ENCODE assay signal across 8 mouse cellular contexts in the genomic region with DNA sequence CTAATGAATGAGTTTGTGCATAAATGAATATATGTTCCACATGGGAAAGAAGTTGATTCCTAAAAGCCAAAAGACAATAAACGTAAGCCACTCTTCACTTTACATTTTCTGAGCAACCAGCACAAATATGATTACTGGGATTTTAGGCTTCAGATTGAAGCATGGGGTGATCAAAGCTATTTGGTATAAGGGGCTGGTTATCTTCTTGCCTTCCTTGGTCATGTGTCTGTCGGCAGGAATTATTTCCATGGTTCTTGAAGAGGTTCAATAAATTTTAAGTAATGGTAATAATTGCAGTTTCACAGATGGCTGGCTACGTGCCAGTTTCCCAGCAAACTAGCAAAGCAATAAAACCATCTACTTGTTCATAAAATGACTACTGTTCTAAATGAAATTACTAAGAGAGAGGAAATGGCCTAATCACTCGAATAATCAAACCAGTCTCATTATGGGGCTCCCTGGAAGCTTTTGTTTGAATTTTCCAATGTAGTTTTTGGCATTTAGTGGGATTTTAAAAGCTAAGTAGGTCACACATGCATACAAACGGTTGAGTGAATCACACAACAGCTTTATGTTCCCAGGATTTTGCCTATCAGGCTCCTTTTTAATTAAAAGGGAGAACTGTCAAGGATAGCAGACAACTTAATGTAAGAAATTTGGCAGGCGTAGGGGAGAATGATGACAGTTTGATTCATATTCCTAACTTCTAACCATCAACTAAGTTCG.
DNase-seq lines count a peak whose midpoint lies in the region; ATAC-seq and TF ChIP-seq lines count a peak whose summit lies in the region.

No protein-coding gene starts in this region.

- no peaks in the 10 kb centered on the region for H3K36me3 ChIP-seq in kidney, adult 2 months (ENCODE audit: control insufficient read depth, insufficient read depth, low read length)
- no peaks in the 10 kb centered on the region for H3K36me3 ChIP-seq in neural tube, embryonic 13.5 days

- no peak overlapping the region for H3K4me2 ChIP-seq in neural tube, embryonic 13.5 days

- no peaks in the 10 kb centered on the region for H3K27me3 ChIP-seq in kidney, adult 2 months (replicated peaks; ENCODE audit: control insufficient read depth, insufficient read depth, low read length)
- no peaks in the 10 kb centered on the region for H3K27me3 ChIP-seq in neural tube, embryonic 13.5 days

- no peak for TF ChIP-seq CTCF in kidney, adult 2 months (conservative IDR thresholded peaks at IDR 0.05; ENCODE audit: insufficient read depth, insufficient read length, low read depth, low read length)

- 57% methylated on average over 7 of the region's 7 CpGs for WGBS in kidney, adult 2 months
- WGBS in neural tube, embryonic 13.5 days: 44% methylated on average over 7 of the region's 7 CpGs

- H3K4me3 ChIP-seq in kidney, adult 2 months (ENCODE audit: insufficient read depth, low read depth, low read length): no peak overlapping the region
- no peak overlapping the region for H3K4me3 ChIP-seq in neural tube, embryonic 13.5 days

- no peaks in the 10 kb centered on the region for H3K9me3 ChIP-seq in neural tube, embryonic 13.5 days

- no peaks in the 10 kb centered on the region for H3K4me1 ChIP-seq in kidney, adult 2 months (ENCODE audit: control insufficient read depth, insufficient read depth, low read length)
- H3K4me1 ChIP-seq in neural tube, embryonic 13.5 days (replicated peaks): peaks cover 18% of the 10 kb centered on the region; the same call in 1 of the 2 replicates

- H3K27ac ChIP-seq in kidney, adult 2 months (ENCODE audit: insufficient read depth, low read depth, low read length): no peak overlapping the region
- peak overlapping the region; percentile 15; the same call in 1 of the 2 replicates for H3K27ac ChIP-seq in neural tube, embryonic 13.5 days (replicated peaks)

- peak; percentile 36 to 51 for DNase-seq in cerebellum, postnatal 14 days
- DNase-seq in cerebellum, adult 8-10 months: no peak
- DNase-seq in kidney, adult 2 months: peak; percentile 25
- DNase-seq in kidney, adult 8-10 months: no peak
- no peak for DNase-seq in neural tube, embryonic 10.5 days (ENCODE audit: extremely low spot score, low spot score)
- DNase-seq in retina, postnatal 1 day: peak; percentile 75
- DNase-seq in embryo, embryonic 11 days: no peak

- no peak overlapping the region for H3K9ac ChIP-seq in neural tube, embryonic 13.5 days

- TF ChIP-seq POLR2A in kidney, adult 2 months (IDR thresholded peaks at IDR 0.05; ENCODE audit: low read depth, low read length): no peak

- ATAC-seq in neural tube, embryonic 13.5 days (ENCODE audit: low read depth): peak; percentile 63

Comparison
In these comparisons a context has a peak if more than half of its experiments do, and no peak if none do; other contexts are left out.
1. DNase-seq: peak in cerebellum, postnatal 14 days (2 of 2), kidney, adult 2 months (single experiment) and retina, postnatal 1 day (single experiment); none in cerebellum, adult 8-10 months (single experiment), kidney, adult 8-10 months (0 of 2), neural tube, embryonic 10.5 days (single experiment) and embryo, embryonic 11 days (single experiment).